Comparison of ENCODE assay signal across 9 mouse cellular contexts in genomic region chr7:16825785-16826184, GRCm38 (mm10). TPM values are rescaled to one million over a fixed set of nuclear protein-coding genes. Genes with fewer than 3 reads are reported as not detected.
DNase-seq lines count a peak whose midpoint lies in the region; TF ChIP-seq lines count a peak whose summit lies in the region.
"Had no signal": no experiment of that assay in that cellular context is flagged by ENCODE, and none has a peak within 500 bp of the region (broad histone marks: within the 10 kb centered on the region; RNA-seq: fewer than 3 reads in every experiment).

No protein-coding gene starts in this region.

- no peaks in the 10 kb centered on the region for H3K9me3 ChIP-seq in megakaryocyte, embryonic 14.5 days
- H3K9me3 ChIP-seq: stomach, embryonic 15.5 days had no signal

- H3K36me3 ChIP-seq in megakaryocyte, embryonic 14.5 days (replicated peaks; ENCODE audit: low read length) = peaks cover 93% of the 10 kb centered on the region

- no peaks in the 10 kb centered on the region for H3K27me3 ChIP-seq in megakaryocyte, embryonic 14.5 days (replicated peaks)
- H3K27me3 ChIP-seq: stomach, embryonic 15.5 days had no signal

- peak overlapping the region; percentile 57 for H3K4me3 ChIP-seq in megakaryocyte, embryonic 14.5 days (replicated peaks)
- H3K4me3 ChIP-seq: stomach, embryonic 15.5 days had no signal

- DNase-seq in heart, postnatal 10 days = peak; percentile 57 to 69
- DNase-seq in heart, postnatal 25 days (ENCODE audit: low spot score) = no peak
- peak; percentile 88 for DNase-seq in CD4-positive, CD25-positive, alpha-beta regulatory T cell, adult 2 months (ENCODE audit: low read depth, low spot score)
- no peak for DNase-seq in brain, embryonic 14.5 days (ENCODE audit: low read depth)
- no peak for DNase-seq in cerebellum, adult 9-11 months
- DNase-seq in ovary, postnatal 10 days (ENCODE audit: low spot score) = no peak
- no peak for DNase-seq in adrenal gland, postnatal 25 days

- intact Hi-C loops in heart, postnatal 10 days (cut with DNase I) = loop anchor here (2.0 kb wide), 2 partner anchors 33 to 67 kb away; no protein-coding TSS in a partner anchor
- intact Hi-C loops in heart, postnatal 25 days (cut with DNase I) = loop anchor here (2.0 kb wide), 2 partner anchors 33 to 67 kb away; no protein-coding TSS in a partner anchor

- TF ChIP-seq POLR2A in brain, embryonic 14.5 days (IDR thresholded peaks at IDR 0.05; ENCODE audit: borderline replicate concordance, extremely low read depth, insufficient read depth, insufficient read length, poor library complexity, severe bottlenecking) = no peak

- peak; percentile 23; the same call in 1 of the 2 replicates for TF ChIP-seq CTCF in brain, embryonic 14.5 days (IDR thresholded peaks at IDR 0.05; ENCODE audit: borderline replicate concordance, extremely low read depth, insufficient read depth, insufficient read length)

- peaks cover 97% of the 10 kb centered on the region for H3K4me1 ChIP-seq in megakaryocyte, embryonic 14.5 days

RNA-seq across cellular contexts. Expression of gene Fkrp, which starts 9.3 kb away (rescaled TPM):
- 10 to 100 TPM; 45.5 to 48.1 TPM for total RNA-seq in heart, postnatal 10 days (2021)
- 10 to 100 TPM; 46.2 to 48.0 TPM for total RNA-seq in heart, postnatal 25 days (2021)
- 35.1 and 47.7 TPM in 2 replicates for polyA plus RNA-seq in brain, embryonic 14.5 days (2012; rRNA removed)
- 14.8 and 21.1 TPM in 2 replicates for polyA plus RNA-seq in megakaryocyte, embryonic 14.5 days (2012; ENCODE audit: insufficient read depth, low replicate concordance)
- total RNA-seq in adrenal gland, postnatal 25 days (2021) = 27.5 and 28.2 TPM in 2 replicates

RNA-seq across cellular contexts. Expression of gene Strn4, which starts 10.1 kb away (rescaled TPM):
- 10 to 100 TPM; 80.1 to 81.2 TPM for total RNA-seq in heart, postnatal 10 days (2021)
- 10 to 100 TPM; 54.8 to 65.5 TPM for total RNA-seq in heart, postnatal 25 days (2021)
- polyA plus RNA-seq in brain, embryonic 14.5 days (2012; rRNA removed) = 306 and 379 TPM in 2 replicates
- 83.0 and 118 TPM in 2 replicates for polyA plus RNA-seq in megakaryocyte, embryonic 14.5 days (2012; ENCODE audit: insufficient read depth, low replicate concordance)
- 73.7 and 116 TPM in 2 replicates for total RNA-seq in adrenal gland, postnatal 25 days (2021)

RNA-seq across cellular contexts. Expression of gene Prkd2, which starts 16.9 kb away (rescaled TPM):
- 10 to 100 TPM; 27.8 to 31.9 TPM for total RNA-seq in heart, postnatal 10 days (2021)
- total RNA-seq in heart, postnatal 25 days (2021) = 10 to 100 TPM; 18.0 to 22.9 TPM
- polyA plus RNA-seq in brain, embryonic 14.5 days (2012; rRNA removed) = 13.9 and 14.0 TPM in 2 replicates
- polyA plus RNA-seq in megakaryocyte, embryonic 14.5 days (2012; ENCODE audit: insufficient read depth, low replicate concordance) = 54.4 and 70.1 TPM in 2 replicates
- 17.5 and 23.9 TPM in 2 replicates for total RNA-seq in adrenal gland, postnatal 25 days (2021)

RNA-seq across cellular contexts. Expression of gene Slc1a5, which starts 44.6 kb away (rescaled TPM):
- 10 to 100 TPM; 22.6 to 28.7 TPM for total RNA-seq in heart, postnatal 10 days (2021)
- total RNA-seq in heart, postnatal 25 days (2021) = 10 to 100 TPM; 18.5 to 22.8 TPM
- polyA plus RNA-seq in brain, embryonic 14.5 days (2012; rRNA removed) = 18.7 and 32.3 TPM in 2 replicates
- polyA plus RNA-seq in megakaryocyte, embryonic 14.5 days (2012; ENCODE audit: insufficient read depth, low replicate concordance) = 35.2 and 52.2 TPM in 2 replicates
- 92.7 and 99.0 TPM in 2 replicates for total RNA-seq in adrenal gland, postnatal 25 days (2021)

RNA-seq across cellular contexts. Expression of gene Dact3, which starts 49.3 kb away (rescaled TPM):
- 10 to 100 TPM; 28.2 to 32.7 TPM for total RNA-seq in heart, postnatal 10 days (2021)
- total RNA-seq in heart, postnatal 25 days (2021) = 10 to 100 TPM; 15.2 to 17.4 TPM
- polyA plus RNA-seq in brain, embryonic 14.5 days (2012; rRNA removed) = 41.7 and 43.6 TPM in 2 replicates
- 3.3 and 10.9 TPM in 2 replicates for polyA plus RNA-seq in megakaryocyte, embryonic 14.5 days (2012; ENCODE audit: insufficient read depth, low replicate concordance)
- total RNA-seq in adrenal gland, postnatal 25 days (2021) = 1.8 and 2.8 TPM in 2 replicates

Comparison
In these comparisons a context has a peak if more than half of its experiments do, and no peak if none do; other contexts are left out.
1. DNase-seq: peak in heart, postnatal 10 days (2 of 2) and CD4-positive, CD25-positive, alpha-beta regulatory T cell, adult 2 months (single experiment); none in heart, postnatal 25 days (single experiment), brain, embryonic 14.5 days (single experiment), cerebellum, adult 9-11 months (single experiment), ovary, postnatal 10 days (single experiment) and adrenal gland, postnatal 25 days (single experiment).